Mouse (Mus musculus) bone marrow, adult 2 months (tissue): ENCODE measurements around the gene Pou4f2. TPM values are rescaled to one million over a fixed set of nuclear protein-coding genes. Genes with fewer than 3 reads are reported as not detected.

Experiments
- H3K27ac ChIP-seq: fragments of 200-500 bp; 2 replicates; pipeline ENCODE4 v1.5.1; 2012; ENCODE audit warnings: low read depth, mild to moderate bottlenecking, control low read depth, inconsistent platforms, low read length; ENCODE audit not compliant: control insufficient read depth, poor library complexity, insufficient read depth
- H3K4me1 ChIP-seq: fragments of 200-500 bp; 2 replicates; pipeline ENCODE4 v1.6.1; 2011; ENCODE audit warnings: low read length; ENCODE audit not compliant: control insufficient read depth, insufficient read depth
- H3K4me3 ChIP-seq: fragments of 200-500 bp; replicated peaks from 2 replicates; pipeline ENCODE3; 2011; ENCODE audit warnings: mild to moderate bottlenecking, low read depth, low read length, control low read depth; ENCODE audit not compliant: control insufficient read depth
- CTCF ChIP-seq: fragments of 200-500 bp; IDR thresholded peaks from 2 replicates; pipeline ENCODE4 v1.5.1; 2011; ENCODE audit warnings: low read length, control low read depth; ENCODE audit not compliant: control insufficient read depth, insufficient read depth
- POLR2A ChIP-seq: fragments of 200-500 bp; IDR thresholded peaks from 2 replicates; pipeline ENCODE4 v1.6.1; 2011; ENCODE audit warnings: low read depth, mild to moderate bottlenecking, control low read depth, low read length, borderline replicate concordance; ENCODE audit not compliant: control insufficient read depth
- WGBS: fragments of 180-500 bp; shearing (Covaris S2); methylation state at CpG from one replicate; pipeline ENCODE4 v1.1.7; 2018; 5-methylcytosine and 5-hydroxymethylcytosine counted together
- polyA plus RNA-seq: library from polyadenylated mRNA; stranded (reverse); fragments of >200 nt; gene quantifications from 2 replicates; pipeline ENCODE4 v1.2.4, GENCODE M21; 2011; ENCODE audit warnings: low replicate concordance; ENCODE audit not compliant: missing spikeins, insufficient read depth, insufficient read length

Pou4f2 gene
- polyA plus RNA-seq, 1 experiment, result 0.77 TPM

DNA sequence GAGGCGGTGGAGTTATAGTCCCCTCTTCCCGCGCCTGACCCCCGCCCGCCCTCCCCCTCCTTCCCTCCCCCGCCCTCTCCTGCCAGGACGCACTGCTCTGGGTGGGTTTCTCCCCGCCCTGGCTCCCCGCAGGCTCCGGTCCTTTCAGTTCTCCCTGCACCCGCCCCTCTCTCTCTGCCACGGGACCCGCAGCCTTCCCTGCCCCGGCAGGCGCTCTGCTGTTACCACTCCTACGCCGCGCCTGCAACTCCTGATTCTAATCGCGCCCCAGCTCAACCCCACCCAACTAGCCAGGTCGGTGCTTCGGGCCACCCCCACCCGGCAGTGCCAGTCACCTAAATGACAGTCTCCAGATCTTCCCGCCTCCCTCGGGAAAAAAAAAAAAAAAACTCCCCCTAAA is 216 bp upstream of the Pou4f2 start:
- H3K27ac ChIP-seq, result no peak overlapping the region
- WGBS, result 5% methylated on average over 22 of the region's 25 CpGs
- TF ChIP-seq POLR2A (no peak), CTCF (no peak)
- no peaks in the 10 kb centered on the region for H3K4me1 ChIP-seq
- no peak overlapping the region for H3K4me3 ChIP-seq

DNA sequence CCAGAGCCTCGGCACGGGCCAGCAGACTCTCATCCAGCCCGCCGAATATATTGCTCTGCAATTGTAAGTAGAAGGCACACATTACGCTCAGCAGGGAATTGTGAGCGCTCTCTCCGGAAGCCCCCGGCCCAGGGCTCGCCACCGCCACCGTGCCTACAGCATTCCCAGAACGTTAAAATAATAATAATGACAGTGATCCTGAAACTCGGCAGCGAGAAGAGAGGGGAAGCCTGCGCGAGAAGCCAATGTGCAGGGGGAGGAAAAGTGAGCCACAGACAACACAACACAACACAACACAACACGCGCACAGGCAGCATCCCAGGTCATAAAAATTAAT is 853 bp downstream of the Pou4f2 start:
- H3K4me1 ChIP-seq, result no peaks in the 10 kb centered on the region
- no peak overlapping the region for H3K27ac ChIP-seq
- TF ChIP-seq POLR2A (no peak), CTCF (no peak)
- H3K4me3 ChIP-seq, result no peak overlapping the region
- WGBS, result 6% methylated on average over 18 of the region's 18 CpGs

DNA sequence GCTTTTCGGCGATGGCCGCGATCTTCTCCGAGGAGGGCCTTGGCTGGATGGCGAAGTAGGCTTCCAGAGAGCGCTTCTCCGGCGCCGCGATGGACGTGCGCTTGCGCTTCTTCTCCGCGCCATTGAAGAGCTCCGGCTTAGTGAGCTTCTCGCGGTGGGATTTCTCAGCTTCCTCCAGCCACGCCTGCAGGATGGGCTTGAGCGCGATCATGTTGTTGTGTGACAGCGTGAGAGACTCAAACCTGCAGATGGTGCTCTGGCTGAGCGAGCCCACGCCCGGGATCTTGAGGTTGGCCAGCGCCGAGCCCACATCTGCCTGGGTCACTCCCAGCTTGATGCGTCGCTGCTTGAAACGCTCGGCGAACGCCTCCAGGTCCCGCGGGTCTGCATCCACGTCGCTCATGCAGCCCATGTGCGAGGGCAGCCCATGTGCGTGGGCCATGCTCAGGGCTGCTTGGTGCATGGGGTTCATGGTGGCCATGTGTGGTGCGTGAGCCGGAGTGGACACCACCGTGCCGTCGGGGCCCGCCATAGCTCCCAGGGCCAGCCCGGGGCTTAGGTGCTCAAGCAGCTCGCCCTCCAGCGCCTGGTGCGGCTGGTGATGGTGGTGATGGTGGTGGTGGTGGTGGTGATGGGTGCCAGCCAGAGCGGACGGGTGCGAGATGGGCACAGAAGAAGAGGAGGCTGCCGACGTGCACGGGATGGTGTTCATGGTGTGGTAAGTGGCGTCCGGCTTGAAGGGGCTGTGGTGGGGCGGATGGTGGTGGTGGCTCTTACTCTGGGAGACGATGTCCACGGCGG is 1.4 kb downstream of the Pou4f2 start:
- no peaks in the 10 kb centered on the region for H3K4me1 ChIP-seq
- no peak for TF ChIP-seq CTCF
- no peak; the same call in 1 of the 2 replicates for TF ChIP-seq POLR2A
- WGBS, result 8% methylated on average over 62 of the region's 62 CpGs
- H3K4me3 ChIP-seq, result no peak overlapping the region
- H3K27ac ChIP-seq, result no peak overlapping the region

DNA sequence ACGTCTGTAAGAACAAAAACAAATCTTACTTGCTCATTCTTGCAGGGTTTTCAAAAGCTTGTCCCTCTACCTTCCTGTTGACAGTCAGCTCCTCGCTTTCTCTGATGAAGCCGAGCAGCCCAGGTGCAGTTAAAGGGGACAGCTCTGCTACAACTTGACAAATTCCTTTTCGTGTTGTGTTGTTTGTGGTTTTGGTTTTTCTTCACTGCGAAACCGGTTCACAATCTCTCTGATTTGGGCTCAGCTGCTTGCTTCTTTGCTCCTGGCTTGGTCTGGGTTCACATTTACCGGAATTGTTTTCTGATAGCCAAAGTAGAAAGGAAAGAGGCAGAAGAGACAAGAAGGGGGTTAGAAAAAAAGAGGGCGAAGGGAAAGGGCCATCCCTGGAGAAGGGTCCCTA is 2.1 kb downstream of the Pou4f2 start:
- Histone ChIP-seq H3K27ac (no peak overlapping the region), H3K4me1 (no peaks in the 10 kb centered on the region), H3K4me3 (no peak overlapping the region)
- WGBS, result 11% methylated on average over 8 of the region's 8 CpGs
- TF ChIP-seq POLR2A (no peak), CTCF (no peak)

DNA sequence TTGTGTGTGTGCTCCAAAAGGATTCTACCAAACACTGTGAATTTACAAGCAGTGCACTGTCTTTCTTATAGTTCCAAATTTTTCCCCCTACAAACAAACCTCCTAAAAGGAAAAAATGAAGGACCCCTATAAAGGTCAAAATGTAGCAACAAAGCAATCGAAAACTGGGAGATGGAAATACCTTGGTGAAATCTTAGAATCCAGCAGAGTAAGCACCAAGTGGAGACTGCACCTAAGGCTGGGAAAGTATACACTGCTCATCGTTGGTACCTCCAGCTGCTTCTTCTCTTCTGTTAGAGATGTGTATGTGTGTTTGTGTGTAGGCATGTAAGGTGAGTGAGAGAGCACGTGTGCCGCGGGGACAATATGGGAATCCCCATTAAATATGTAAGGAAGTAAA is 3.1 kb downstream of the Pou4f2 start:
- Histone ChIP-seq H3K4me1 (no peaks in the 10 kb centered on the region), H3K27ac (no peak overlapping the region), H3K4me3 (no peak overlapping the region)
- TF ChIP-seq CTCF, result no peak
- TF ChIP-seq POLR2A, result no peak
- WGBS, result 19% methylated on average over 5 of the region's 5 CpGs

DNA sequence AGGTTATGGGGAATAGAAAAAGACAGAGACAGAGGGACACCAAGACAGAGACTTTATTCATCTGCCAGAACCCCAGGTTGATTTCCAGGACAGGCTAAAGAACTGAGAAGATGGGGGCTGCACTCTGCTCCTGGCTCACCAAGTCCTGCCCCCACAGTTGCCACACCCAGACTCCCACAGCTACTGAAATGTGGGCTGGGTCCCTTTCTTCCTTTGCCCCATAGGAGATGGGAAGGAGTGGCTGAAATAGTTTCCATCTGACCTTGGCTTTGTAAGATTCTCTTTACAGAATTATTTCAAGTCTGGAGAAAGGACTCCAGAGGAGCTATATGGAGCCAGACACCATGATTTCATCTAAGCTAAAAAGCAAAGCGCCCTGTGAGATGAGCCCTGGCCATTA is 4.0 kb downstream of the Pou4f2 start:
- H3K4me3 ChIP-seq, result no peak overlapping the region
- no peaks in the 10 kb centered on the region for H3K4me1 ChIP-seq
- WGBS, result 30% methylated on average over 1 of the region's 1 CpGs
- no peak for TF ChIP-seq POLR2A
- TF ChIP-seq CTCF, result no peak
- no peak overlapping the region for H3K27ac ChIP-seq

DNA sequence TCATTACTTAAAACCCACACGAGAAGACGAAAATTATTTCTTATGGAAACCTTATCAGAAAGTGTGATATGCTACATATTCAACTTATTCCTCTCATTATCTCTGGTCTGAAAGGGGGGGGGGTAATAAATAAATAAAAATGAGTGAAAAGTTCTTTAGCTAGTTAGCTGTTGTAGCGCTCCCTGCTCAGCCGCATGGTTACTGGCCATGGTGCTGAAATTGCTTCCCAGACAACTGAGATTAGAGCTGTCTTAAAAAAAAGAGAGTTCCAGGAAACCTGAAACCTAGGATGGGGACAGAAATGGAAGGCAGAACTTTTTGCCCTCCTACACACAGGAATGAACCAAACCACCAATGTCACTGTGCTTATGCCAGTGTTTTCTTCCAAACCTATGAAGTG is 5.1 kb downstream of the Pou4f2 start:
- Histone ChIP-seq H3K4me1 (no peaks in the 10 kb centered on the region), H3K27ac (no peak overlapping the region), H3K4me3 (no peak overlapping the region)
- TF ChIP-seq POLR2A (no peak), CTCF (no peak)
- WGBS, result 8% methylated on average over 4 of the region's 4 CpGs

DNA sequence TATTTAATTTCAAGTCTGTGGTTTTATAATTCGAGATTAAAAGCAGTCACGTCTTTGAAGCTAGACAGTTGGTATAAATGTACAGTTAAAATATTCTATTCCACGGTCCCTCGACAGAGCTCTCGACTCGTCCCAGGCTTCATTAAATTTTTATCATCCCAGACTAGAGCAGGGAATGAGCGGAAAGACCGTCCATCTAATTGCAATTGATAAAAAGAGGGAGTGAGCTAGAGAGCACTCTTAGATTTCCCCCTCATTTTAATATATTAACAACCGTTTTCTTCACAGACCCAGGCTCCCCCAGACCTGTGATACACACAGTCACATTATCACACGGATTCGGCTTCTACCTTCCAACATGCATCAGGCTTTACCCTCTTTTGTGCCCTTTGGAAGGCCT is 8.3 kb downstream of the Pou4f2 start:
- 7% methylated on average over 11 of the region's 11 CpGs for WGBS
- no peaks in the 10 kb centered on the region for H3K4me1 ChIP-seq
- H3K27ac ChIP-seq, result no peak overlapping the region
- no peak overlapping the region for H3K4me3 ChIP-seq
- TF ChIP-seq POLR2A, result no peak
- TF ChIP-seq CTCF, result no peak

DNA sequence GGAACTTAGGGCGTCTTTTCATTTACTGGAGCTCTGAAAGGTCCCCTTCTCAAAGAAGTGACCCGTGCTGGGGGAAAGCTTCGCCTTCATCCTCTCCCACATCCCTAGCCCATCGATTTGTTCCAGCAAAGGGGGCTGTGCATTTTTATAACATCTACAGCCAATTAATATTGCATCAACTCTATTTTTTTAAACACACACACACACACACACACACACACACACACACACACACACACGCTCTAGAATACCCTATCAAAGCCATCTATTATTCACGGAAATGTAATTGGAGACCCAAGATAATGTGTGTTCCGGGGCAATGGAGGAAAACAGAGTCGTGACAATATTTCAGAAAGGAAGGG is 8.7 kb downstream of the Pou4f2 start:
- Histone ChIP-seq H3K27ac (no peak overlapping the region), H3K4me3 (no peak overlapping the region), H3K4me1 (no peaks in the 10 kb centered on the region)
- TF ChIP-seq POLR2A (no peak), CTCF (no peak)
- WGBS, result 5% methylated on average over 8 of the region's 8 CpGs
